Mouse (Mus musculus): ENCODE measurements around the gene Maats1. TPM values are rescaled to one million over a fixed set of nuclear protein-coding genes. Genes with fewer than 3 reads are reported as not detected.

Gene Maats1
- total and polyA plus RNA-seq, 2 experiments from 2014 or later, result 1.5 to 2.6 TPM

DNA sequence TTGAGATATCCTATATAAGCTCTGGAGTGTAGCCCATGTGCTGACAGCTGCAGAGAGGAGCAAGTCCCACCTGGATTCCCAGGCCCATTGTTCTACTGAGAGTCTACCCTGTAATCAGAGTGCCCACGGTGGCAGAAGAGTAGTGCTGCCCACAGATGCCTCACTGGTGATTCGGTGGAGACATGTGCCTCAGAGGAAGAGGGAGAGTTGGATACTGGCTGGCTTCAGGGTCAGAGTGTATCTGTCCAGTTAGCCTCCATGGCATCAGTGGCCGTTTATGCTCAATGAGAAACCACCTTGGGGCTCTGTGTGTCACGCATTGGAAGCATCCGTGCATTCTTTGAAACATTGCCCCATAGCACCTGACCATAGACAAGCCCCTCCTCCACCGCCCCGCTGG is 21.7 kb upstream of the Maats1 start:
- no peak overlapping the region for H3K27ac ChIP-seq (ENCODE audit: low read depth, low read length)
- DNase-seq (no peak), ATAC-seq (no peak)
- no peak overlapping the region for H3K9ac ChIP-seq
- TF ChIP-seq CTCF (IDR thresholded peaks at IDR 0.05; ENCODE audit: low read depth), result no peak
- no peak overlapping the region for H3K4me3 ChIP-seq (ENCODE audit: low read depth, low read length)
- no peak overlapping the region for H3K4me2 ChIP-seq (ENCODE audit: low read depth)
- 90% methylated on average over 7 of the region's 7 CpGs for whole genome bisulfite sequencing
- no peaks in the 10 kb centered on the region for H3K27me3 ChIP-seq (ENCODE audit: insufficient read depth, low read length)
- H3K9me3 ChIP-seq (ENCODE audit: low read length), result no peaks in the 10 kb centered on the region
- no peaks in the 10 kb centered on the region for H3K36me3 ChIP-seq (ENCODE audit: insufficient read depth)
- no peaks in the 10 kb centered on the region for H3K4me1 ChIP-seq (ENCODE audit: insufficient read depth)

DNA sequence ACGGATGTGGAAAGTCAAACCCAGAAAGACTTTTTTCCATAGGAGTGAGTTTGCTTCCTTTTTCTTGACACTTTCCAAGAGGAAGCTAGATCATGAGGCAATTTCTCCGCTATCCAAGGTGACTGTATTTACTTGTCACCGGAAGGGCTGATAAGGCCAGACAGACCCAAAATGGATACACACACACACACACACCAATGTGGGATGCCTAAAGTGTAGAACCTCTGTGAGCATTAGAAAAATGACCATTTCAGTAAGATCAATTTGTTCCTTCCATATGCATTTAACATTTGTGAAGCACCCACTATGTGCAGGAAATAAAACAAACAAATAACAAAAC is 21.3 kb upstream of the Maats1 start:
- ATAC-seq (no peak), DNase-seq (no peak)
- H3K27ac ChIP-seq (ENCODE audit: low read depth, low read length), result no peak overlapping the region
- H3K4me2 ChIP-seq (ENCODE audit: low read depth), result no peak overlapping the region
- H3K4me1 ChIP-seq (ENCODE audit: insufficient read depth), result no peaks in the 10 kb centered on the region
- H3K4me3 ChIP-seq (ENCODE audit: low read depth, low read length), result no peak overlapping the region
- H3K36me3 ChIP-seq (ENCODE audit: insufficient read depth), result no peaks in the 10 kb centered on the region
- TF ChIP-seq CTCF (IDR thresholded peaks at IDR 0.05; ENCODE audit: low read depth), result no peak
- 89% methylated on average over 3 of the region's 3 CpGs for WGBS
- no peak overlapping the region for H3K9ac ChIP-seq
- H3K9me3 ChIP-seq (ENCODE audit: low read length), result no peaks in the 10 kb centered on the region
- no peaks in the 10 kb centered on the region for H3K27me3 ChIP-seq (ENCODE audit: insufficient read depth, low read length)

DNA sequence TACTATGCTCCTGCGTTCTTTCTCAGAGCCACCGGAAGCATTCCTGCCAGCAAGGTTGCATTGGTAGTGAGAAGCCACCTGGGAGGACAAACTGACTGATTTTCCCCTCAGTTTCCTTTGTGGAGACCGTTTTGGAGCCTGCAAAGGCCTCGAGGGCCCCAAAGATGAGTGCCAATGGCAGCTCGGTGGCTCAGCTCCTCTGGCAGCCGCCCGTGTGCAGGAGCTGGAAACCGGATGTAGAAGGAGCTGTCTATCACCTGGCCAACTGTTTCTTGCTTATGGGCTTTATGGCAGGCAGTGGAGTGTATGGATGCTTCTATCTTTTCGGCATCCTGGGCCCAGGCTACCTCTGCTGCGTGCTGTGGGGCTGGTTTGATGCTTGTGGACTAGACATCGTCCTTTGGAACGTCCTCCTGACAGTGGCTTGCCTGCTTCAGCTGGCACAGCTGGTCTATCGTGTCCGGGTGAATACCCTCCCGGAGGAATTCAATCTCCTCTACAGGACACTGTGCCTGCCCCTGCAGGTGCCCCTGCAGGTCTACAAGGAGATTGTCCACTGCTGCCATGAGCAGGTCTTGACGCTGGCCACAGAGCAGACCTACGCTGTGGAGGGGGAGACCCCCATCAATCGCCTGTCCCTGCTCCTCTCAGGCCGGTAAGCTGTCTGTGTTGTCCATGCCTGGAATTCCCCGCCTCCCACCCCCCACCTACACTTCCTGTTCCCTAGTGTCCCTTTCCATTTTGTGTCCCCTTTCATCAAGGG is 20.7 kb upstream of the Maats1 start:
- no peak overlapping the region for H3K4me3 ChIP-seq (ENCODE audit: low read depth, low read length)
- no peak overlapping the region for H3K4me2 ChIP-seq (ENCODE audit: low read depth)
- ATAC-seq (no peak), DNase-seq (no peak)
- no peak overlapping the region for H3K9ac ChIP-seq
- H3K4me1 ChIP-seq (ENCODE audit: insufficient read depth), result no peaks in the 10 kb centered on the region
- no peaks in the 10 kb centered on the region for H3K9me3 ChIP-seq (ENCODE audit: low read length)
- no peak overlapping the region for H3K27ac ChIP-seq (ENCODE audit: low read depth, low read length)
- no peaks in the 10 kb centered on the region for H3K27me3 ChIP-seq (ENCODE audit: insufficient read depth, low read length)
- no peak for TF ChIP-seq CTCF (IDR thresholded peaks at IDR 0.05; ENCODE audit: low read depth)
- H3K36me3 ChIP-seq (ENCODE audit: insufficient read depth), result no peaks in the 10 kb centered on the region
- WGBS, result 86% methylated on average over 20 of the region's 20 CpGs

DNA sequence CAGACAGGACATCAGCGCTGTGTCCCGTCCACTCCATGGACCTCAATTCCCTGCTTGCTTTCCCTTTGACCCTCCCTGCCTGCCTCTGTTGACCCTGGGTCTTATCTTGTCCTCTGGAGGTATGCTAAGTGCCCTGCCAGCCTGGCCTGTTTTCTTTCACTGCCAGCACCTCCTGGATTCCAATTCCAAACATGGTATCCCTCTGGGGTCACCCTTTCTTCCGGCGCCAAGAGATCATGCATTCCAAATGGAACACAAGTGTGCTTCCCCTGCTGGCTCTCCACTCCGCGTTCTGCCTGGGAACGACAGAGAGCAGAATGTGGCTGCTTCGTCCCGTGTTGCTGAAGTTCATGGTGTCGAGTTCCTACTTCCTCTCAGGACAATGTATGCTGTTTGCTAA is 20.0 kb upstream of the Maats1 start, which contains the start of gene Popdc2:
Gene Popdc2 (plus strand): TSS at position 277 of the 400 bp plus-strand sequence.
- DNase-seq (no peak), ATAC-seq (no peak)
- no peak for TF ChIP-seq CTCF (IDR thresholded peaks at IDR 0.05; ENCODE audit: low read depth)
- Histone ChIP-seq H3K4me2 (ENCODE audit: low read depth) (no peak within 1 kb of the TSS), H3K4me3 (ENCODE audit: low read depth, low read length) (no peak within 1 kb of the TSS), H3K4me1 (ENCODE audit: insufficient read depth) (no peaks in the 10 kb centered on the region), H3K27ac (ENCODE audit: low read depth, low read length) (no peak within 1 kb of the TSS), H3K27me3 (ENCODE audit: insufficient read depth, low read length) (no peaks in the 10 kb centered on the region), H3K9me3 (ENCODE audit: low read length) (no peaks in the 10 kb centered on the region), H3K36me3 (ENCODE audit: insufficient read depth) (no peaks in the 10 kb centered on the region), H3K9ac (no peak within 1 kb of the TSS)
- WGBS, result 76% methylated on average over 10 of the region's 10 CpGs

DNA sequence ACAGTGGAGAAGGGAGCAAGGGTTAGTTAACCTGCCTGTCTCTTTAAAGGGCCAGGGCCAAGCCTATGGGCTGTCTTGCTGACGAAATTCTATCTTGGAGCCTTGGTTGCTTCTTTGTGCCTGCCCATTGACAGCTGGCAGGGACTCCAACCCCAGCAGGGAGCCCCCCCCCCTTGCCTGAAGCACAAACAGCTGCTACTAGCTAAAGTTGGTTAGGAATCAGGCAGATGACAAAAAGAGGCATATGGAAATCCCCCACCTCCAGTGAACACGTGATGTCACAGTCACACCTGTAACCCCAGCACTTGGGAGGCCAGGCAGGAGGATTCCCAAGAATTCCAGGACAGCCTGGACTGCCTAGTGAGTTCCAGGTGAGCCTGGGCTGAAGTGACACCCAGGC is 18.4 kb upstream of the Maats1 start:
- H3K36me3 ChIP-seq (ENCODE audit: insufficient read depth), result no peaks in the 10 kb centered on the region
- no peak for TF ChIP-seq CTCF (IDR thresholded peaks at IDR 0.05; ENCODE audit: low read depth)
- no peaks in the 10 kb centered on the region for H3K9me3 ChIP-seq (ENCODE audit: low read length)
- no peaks in the 10 kb centered on the region for H3K27me3 ChIP-seq (ENCODE audit: insufficient read depth, low read length)
- ATAC-seq (no peak), DNase-seq (no peak)
- no peaks in the 10 kb centered on the region for H3K4me1 ChIP-seq (ENCODE audit: insufficient read depth)
- H3K4me3 ChIP-seq (ENCODE audit: low read depth, low read length), result no peak overlapping the region
- no peak overlapping the region for H3K27ac ChIP-seq (ENCODE audit: low read depth, low read length)
- H3K9ac ChIP-seq, result no peak overlapping the region
- H3K4me2 ChIP-seq (ENCODE audit: low read depth), result no peak overlapping the region
- 23% methylated on average over 2 of the region's 2 CpGs for WGBS

DNA sequence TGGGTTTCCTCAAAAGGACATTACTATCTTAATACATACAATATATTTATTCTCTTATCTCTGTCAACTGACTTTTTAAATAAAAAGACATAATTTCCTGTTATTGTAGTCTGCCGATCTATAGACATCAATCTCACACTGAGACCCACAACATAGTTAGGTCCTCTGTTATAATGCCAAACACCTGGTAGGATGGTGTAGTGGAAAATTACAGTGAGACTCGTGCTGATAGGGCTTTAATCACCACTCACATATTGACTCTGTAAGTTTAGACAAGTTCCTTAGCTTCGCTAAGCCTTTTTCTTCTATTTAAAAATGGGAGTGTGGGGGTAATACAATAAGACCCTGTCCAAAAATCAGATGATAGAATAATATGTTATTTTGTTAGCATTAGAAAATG is 17.9 kb upstream of the Maats1 start:
- Histone ChIP-seq H3K4me2 (ENCODE audit: low read depth) (no peak overlapping the region), H3K9me3 (ENCODE audit: low read length) (no peaks in the 10 kb centered on the region), H3K9ac (no peak overlapping the region), H3K4me3 (ENCODE audit: low read depth, low read length) (no peak overlapping the region), H3K4me1 (ENCODE audit: insufficient read depth) (no peaks in the 10 kb centered on the region), H3K27me3 (ENCODE audit: insufficient read depth, low read length) (no peaks in the 10 kb centered on the region), H3K27ac (ENCODE audit: low read depth, low read length) (no peak overlapping the region), H3K36me3 (ENCODE audit: insufficient read depth) (no peaks in the 10 kb centered on the region)
- TF ChIP-seq CTCF (IDR thresholded peaks at IDR 0.05; ENCODE audit: low read depth), result no peak
- no peak for ATAC-seq
- 80% methylated on average over 3 of the region's 3 CpGs for WGBS
- no peak for DNase-seq

DNA sequence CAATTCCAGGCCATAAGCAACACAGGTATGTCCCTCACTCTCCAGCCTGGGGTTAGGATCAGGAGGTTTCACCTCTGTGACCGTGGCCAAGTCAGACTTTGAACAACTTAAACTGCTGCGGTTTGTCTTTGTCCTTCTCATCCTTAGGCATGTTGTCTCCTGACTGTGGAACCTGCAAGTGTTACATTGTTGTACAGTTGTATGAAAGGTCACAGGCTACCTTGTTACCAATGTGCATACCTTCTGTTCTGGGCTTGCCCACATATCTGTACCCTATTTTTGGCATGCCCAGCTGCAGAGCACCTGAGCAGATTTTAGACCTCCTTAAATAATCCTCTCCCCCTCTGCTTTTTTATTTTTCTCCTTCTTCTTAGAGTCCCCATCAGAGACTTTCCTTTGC is 17.3 kb upstream of the Maats1 start:
- DNase-seq (no peak), ATAC-seq (no peak)
- no peak for TF ChIP-seq CTCF (IDR thresholded peaks at IDR 0.05; ENCODE audit: low read depth)
- no peak overlapping the region for H3K4me2 ChIP-seq (ENCODE audit: low read depth)
- no peaks in the 10 kb centered on the region for H3K27me3 ChIP-seq (ENCODE audit: insufficient read depth, low read length)
- no peak overlapping the region for H3K4me3 ChIP-seq (ENCODE audit: low read depth, low read length)
- H3K9me3 ChIP-seq (ENCODE audit: low read length), result no peaks in the 10 kb centered on the region
- no peak overlapping the region for H3K9ac ChIP-seq
- WGBS, result 97% methylated on average over 2 of the region's 2 CpGs
- no peaks in the 10 kb centered on the region for H3K36me3 ChIP-seq (ENCODE audit: insufficient read depth)
- no peak overlapping the region for H3K27ac ChIP-seq (ENCODE audit: low read depth, low read length)
- H3K4me1 ChIP-seq (ENCODE audit: insufficient read depth), result no peaks in the 10 kb centered on the region

Measured in forebrain, postnatal 0 days (tissue).